ENCODE assay signal across 8 mouse cellular contexts in the genomic region with DNA sequence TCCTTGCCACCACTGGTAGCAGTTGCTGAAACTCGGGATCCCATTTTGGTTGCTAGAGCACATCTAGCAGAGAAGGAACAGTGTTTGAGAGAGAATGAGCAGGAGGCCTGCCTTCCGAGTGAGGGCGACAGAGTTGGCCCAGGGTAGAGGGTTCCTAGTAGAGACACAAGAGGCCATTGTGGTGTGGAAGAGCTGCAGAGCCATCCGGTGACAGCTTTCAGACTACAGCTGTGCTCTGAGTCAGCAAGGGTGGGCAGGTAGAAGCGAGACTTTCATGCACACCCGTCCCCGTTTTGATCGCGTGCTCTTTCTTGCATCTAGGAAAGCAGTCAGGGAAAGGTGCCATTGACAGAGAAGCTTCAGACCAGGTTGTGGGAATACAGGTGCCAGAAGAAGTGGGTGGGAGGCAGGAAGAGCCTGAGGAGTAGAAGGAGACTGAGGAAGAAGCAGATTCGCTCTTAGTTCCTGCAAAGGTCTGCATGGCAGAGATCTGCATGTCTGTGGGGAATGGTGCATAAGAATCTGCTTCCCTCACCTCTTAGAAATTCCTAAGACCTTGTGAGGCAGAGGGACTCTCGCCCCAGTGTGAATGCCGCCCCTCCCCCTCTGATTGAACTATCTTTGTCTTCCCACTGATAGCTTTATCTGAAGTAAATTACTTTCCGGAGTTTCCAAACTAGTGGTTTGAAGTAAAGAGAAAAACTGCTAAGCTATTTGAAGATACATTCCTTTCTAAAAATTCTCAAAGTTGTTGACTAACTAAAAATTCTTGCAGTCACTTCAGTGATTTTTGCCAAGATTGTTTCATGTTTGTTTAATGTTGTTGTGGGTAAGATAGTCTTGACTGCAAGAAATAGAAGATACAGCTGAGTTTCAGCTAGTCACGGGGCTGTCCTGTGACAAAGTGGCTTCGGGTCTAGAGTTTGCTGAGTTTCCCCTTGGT. TPM values are rescaled to one million over a fixed set of nuclear protein-coding genes. Genes with fewer than 3 reads are reported as not detected.
DNase-seq lines count a peak whose midpoint lies in the region; ATAC-seq and TF ChIP-seq lines count a peak whose summit lies in the region.

No protein-coding gene starts in this region.

- no peaks in the 10 kb centered on the region for H3K36me3 ChIP-seq in kidney, embryonic 16.5 days (ENCODE audit: insufficient read depth, low read length)
- no peaks in the 10 kb centered on the region for H3K36me3 ChIP-seq in ES-Bruce4 (ENCODE audit: control insufficient read depth, insufficient read depth, low read length, poor library complexity, severe bottlenecking)
- H3K36me3 ChIP-seq in embryonic facial prominence, embryonic 14.5 days (ENCODE audit: control insufficient read depth, insufficient read depth, low read length), result peaks cover 17% of the 10 kb centered on the region; the same call in 1 of the 2 replicates
- no peaks in the 10 kb centered on the region for H3K36me3 ChIP-seq in liver, adult 2 months (ENCODE audit: control insufficient read depth, insufficient read depth, low read length)

- peaks cover 6% of the 10 kb centered on the region; the same call in 1 of the 2 replicates for H3K79me2 ChIP-seq in liver, adult 2 months (ENCODE audit: control insufficient read depth, insufficient read depth, low read length)

- H3K27me3 ChIP-seq in kidney, embryonic 16.5 days (ENCODE audit: insufficient read depth, low read length), result no peaks in the 10 kb centered on the region
- H3K27me3 ChIP-seq in ES-Bruce4 (ENCODE audit: control insufficient read depth, insufficient read depth, low read length, poor library complexity, severe bottlenecking), result no peaks in the 10 kb centered on the region
- H3K27me3 ChIP-seq in embryonic facial prominence, embryonic 14.5 days (replicated peaks; ENCODE audit: control insufficient read depth, insufficient read depth, low read length), result no peaks in the 10 kb centered on the region
- H3K27me3 ChIP-seq in liver, adult 2 months (ENCODE audit: control insufficient read depth, insufficient read depth, low read length), result no peaks in the 10 kb centered on the region

- H3K4me3 ChIP-seq in kidney, embryonic 16.5 days (ENCODE audit: low read length), result no peak overlapping the region
- peak overlapping the region; percentile 19 for H3K4me3 ChIP-seq in ES-Bruce4 (ENCODE audit: low read depth, low read length)
- H3K4me3 ChIP-seq in embryonic facial prominence, embryonic 14.5 days (ENCODE audit: low read depth, low read length), result no peak overlapping the region
- no peak overlapping the region for H3K4me3 ChIP-seq in liver, adult 2 months (ENCODE audit: insufficient read depth, low read depth, low read length)

- DNase-seq in kidney, adult 8-10 months, result no peak
- DNase-seq in embryonic facial prominence, embryonic 14.5 days (ENCODE audit: low spot score), result no peak
- DNase-seq in liver, adult 2 months (ENCODE audit: extremely low read depth, low read depth, low spot score), result no peak
- DNase-seq in thymus, postnatal 25 days, result peak; percentile 65
- no peak for DNase-seq in urinary bladder, postnatal 10 days (ENCODE audit: low spot score)
- DNase-seq in adrenal gland, postnatal 14 days, result no peak

- no peak for ATAC-seq in kidney, embryonic 16.5 days (ENCODE audit: low FRiP score, low TSS enrichment)
- 0 out of 2 replicates have a peak, but pooled peaks have one; percentile 35 for ATAC-seq in embryonic facial prominence, embryonic 14.5 days (ENCODE audit: low read depth)

- H3K4me2 ChIP-seq in kidney, embryonic 16.5 days (replicated peaks; ENCODE audit: low read depth, low read length), result peak overlapping the region; percentile 32
- H3K4me2 ChIP-seq in embryonic facial prominence, embryonic 14.5 days (ENCODE audit: low read depth, low read length), result peak overlapping the region; percentile 26; the same call in 1 of the 2 replicates

- 37% methylated on average over 15 of the region's 15 CpGs for WGBS in kidney, embryonic 16.5 days
- 33% methylated on average over 15 of the region's 15 CpGs for WGBS in embryonic facial prominence, embryonic 14.5 days
- WGBS in liver, adult 2 months, result 63% methylated on average over 15 of the region's 15 CpGs

- no peak for TF ChIP-seq POLR2A in ES-Bruce4 (IDR thresholded peaks at IDR 0.05; ENCODE audit: insufficient read depth, low read length)
- no peak for TF ChIP-seq POLR2A in liver, adult 2 months (IDR thresholded peaks at IDR 0.05; ENCODE audit: extremely low read depth, insufficient read depth, low read length)

- peak; percentile 79; the same call in 1 of the 2 replicates for TF ChIP-seq EP300 in ES-Bruce4 (IDR thresholded peaks at IDR 0.05; ENCODE audit: insufficient read depth, low read depth, low read length)

- peak; percentile 9 for TF ChIP-seq CTCF in ES-Bruce4 (IDR thresholded peaks at IDR 0.05; ENCODE audit: low read depth, low read length)
- no peak for TF ChIP-seq CTCF in liver, adult 2 months (IDR thresholded peaks at IDR 0.05; ENCODE audit: low read depth, low read length)

- no peak overlapping the region for H3K9ac ChIP-seq in kidney, embryonic 16.5 days (replicated peaks; ENCODE audit: low read length)
- H3K9ac ChIP-seq in ES-Bruce4 (ENCODE audit: low read depth, poor library complexity, severe bottlenecking), result no peak overlapping the region
- H3K9ac ChIP-seq in embryonic facial prominence, embryonic 14.5 days (ENCODE audit: low read depth, low read length), result 0 out of 2 replicates have a peak overlapping the region, but pooled peaks have one; percentile 37
- no peak overlapping the region for H3K9ac ChIP-seq in liver, adult 2 months (ENCODE audit: low read depth, low read length)

- peak overlapping the region; percentile 75 for H3K27ac ChIP-seq in kidney, embryonic 16.5 days (ENCODE audit: low read length)
- peak overlapping the region; percentile 35 for H3K27ac ChIP-seq in ES-Bruce4 (ENCODE audit: insufficient read depth, low read length)
- H3K27ac ChIP-seq in embryonic facial prominence, embryonic 14.5 days (replicated peaks; ENCODE audit: low read depth, low read length), result peak overlapping the region; percentile 10; the same call in 1 of the 2 replicates
- H3K27ac ChIP-seq in liver, adult 2 months (replicated peaks; ENCODE audit: insufficient read depth, low read depth, low read length), result peak overlapping the region; percentile 12; the same call in 1 of the 2 replicates

- H3K9me3 ChIP-seq in kidney, embryonic 16.5 days (ENCODE audit: low read length), result no peaks in the 10 kb centered on the region
- no peaks in the 10 kb centered on the region for H3K9me3 ChIP-seq in ES-Bruce4 (replicated peaks; ENCODE audit: control insufficient read depth, insufficient read depth, low read length, poor library complexity, severe bottlenecking)
- H3K9me3 ChIP-seq in embryonic facial prominence, embryonic 14.5 days (ENCODE audit: control insufficient read depth, low read length), result no peaks in the 10 kb centered on the region

- H3K4me1 ChIP-seq in kidney, embryonic 16.5 days (ENCODE audit: insufficient read depth, low read length), result peaks cover 64% of the 10 kb centered on the region
- peaks cover 5% of the 10 kb centered on the region for H3K4me1 ChIP-seq in ES-Bruce4 (ENCODE audit: control insufficient read depth, insufficient read depth, low read length)
- peaks cover 54% of the 10 kb centered on the region for H3K4me1 ChIP-seq in embryonic facial prominence, embryonic 14.5 days (ENCODE audit: control insufficient read depth, insufficient read depth, low read length)
- peaks cover 13% of the 10 kb centered on the region; the same call in 1 of the 2 replicates for H3K4me1 ChIP-seq in liver, adult 2 months (ENCODE audit: control insufficient read depth, insufficient read depth, low read length)

RNA-seq across cellular contexts. Expression of gene Map4k4, which starts 23.0 kb away (rescaled TPM):
- polyA plus RNA-seq in kidney, embryonic 16.5 days (2015; fragmentation: Nextera tagmentation; extraction: Ambion mirVana), result 14.3 and 20.2 TPM in 2 replicates
- 289 and 308 TPM in 2 replicates for polyA plus RNA-seq in ES-Bruce4 (2011; ENCODE audit: insufficient read depth, insufficient read length, low read depth, missing spikeins)
- polyA plus RNA-seq in embryonic facial prominence, embryonic 14.5 days (2014; fragmentation: Nextera tagmentation; extraction: Ambion mirVana), result 27.8 and 32.4 TPM in 2 replicates
- total RNA-seq in liver, adult 2 months (2014; rRNA removed), result 10.7 and 12.4 TPM in 2 replicates
- 6.3 and 7.2 TPM in 2 replicates for polyA plus RNA-seq in liver, adult 2 months (2012; rRNA removed)
- 140 and 141 TPM in 2 replicates for total RNA-seq in adrenal gland, postnatal 14 days (2021)

Comparison
In these comparisons a context has a peak if more than half of its experiments do, and no peak if none do; other contexts are left out.
1. H3K27ac ChIP-seq: peak in every context shown above with its lines; median percentile 75 in kidney, embryonic 16.5 days; 35 in ES-Bruce4; 12 in liver, adult 2 months; 10 in embryonic facial prominence, embryonic 14.5 days.